Mouse (Mus musculus) kidney, embryonic 15.5 days (tissue): ENCODE measurements at regions not wholly inside any gene's neighbourhood (a gene's known extent, or its start where the extent isn't known, plus 50 kb on each side); places are given as distances from the start of the nearest gene placed in this dataset.
"Not testable (repeated sequence)": the region's sequence is repeated elsewhere in the genome, so short reads cannot be mapped to it uniquely, and the experiment has no call there.

ENCODE experiments used
- ATAC-seq: fragments of 200-750 bp; cut with Nextera tagmentation; replicated peaks from 2 replicates; pipeline ENCODE4 v1.8.0; 2017; ENCODE audit warnings: moderate TSS enrichment; ENCODE audit not compliant: low FRiP score
- H3K27ac ChIP-seq: fragments of 300-500 bp; sonication (generic); 2 replicates; pipeline ENCODE4 v1.5.1; 2015; ENCODE audit warnings: mild to moderate bottlenecking, inconsistent platforms
- H3K27me3 ChIP-seq: fragments of 300-500 bp; sonication (generic); 2 replicates; pipeline ENCODE4 v1.6.1; 2015; ENCODE audit warnings: inconsistent platforms
- H3K36me3 ChIP-seq: fragments of 300-500 bp; sonication (generic); 2 replicates; pipeline ENCODE4 v1.6.1; 2015; ENCODE audit warnings: inconsistent platforms
- H3K4me1 ChIP-seq: fragments of 300-500 bp; sonication (generic); 2 replicates; pipeline ENCODE4 v1.6.1; 2015; ENCODE audit warnings: inconsistent platforms
- H3K4me2 ChIP-seq: fragments of 300-500 bp; sonication (generic); 2 replicates; pipeline ENCODE4 v1.6.1; 2015; ENCODE audit warnings: moderate library complexity, mild to moderate bottlenecking, inconsistent platforms
- H3K4me3 ChIP-seq: fragments of 300-500 bp; sonication (generic); replicated peaks from 2 replicates; pipeline ENCODE4 v1.5.1; 2015; ENCODE audit warnings: mild to moderate bottlenecking, inconsistent platforms
- H3K9ac ChIP-seq: fragments of 300-500 bp; sonication (generic); 2 replicates; pipeline ENCODE4 v1.6.1; 2015; ENCODE audit warnings: mild to moderate bottlenecking, inconsistent platforms
- H3K9me3 ChIP-seq: fragments of 300-500 bp; sonication (generic); replicated peaks from 2 replicates; pipeline ENCODE4 v1.6.1; 2016; ENCODE audit warnings: inconsistent platforms
- WGBS: fragments of 180-500 bp; shearing (Covaris S2); methylation state at CpG from one replicate; pipeline ENCODE4 v1.1.7; 2015; ENCODE audit warnings: mixed read lengths; 5-methylcytosine and 5-hydroxymethylcytosine counted together

DNA sequence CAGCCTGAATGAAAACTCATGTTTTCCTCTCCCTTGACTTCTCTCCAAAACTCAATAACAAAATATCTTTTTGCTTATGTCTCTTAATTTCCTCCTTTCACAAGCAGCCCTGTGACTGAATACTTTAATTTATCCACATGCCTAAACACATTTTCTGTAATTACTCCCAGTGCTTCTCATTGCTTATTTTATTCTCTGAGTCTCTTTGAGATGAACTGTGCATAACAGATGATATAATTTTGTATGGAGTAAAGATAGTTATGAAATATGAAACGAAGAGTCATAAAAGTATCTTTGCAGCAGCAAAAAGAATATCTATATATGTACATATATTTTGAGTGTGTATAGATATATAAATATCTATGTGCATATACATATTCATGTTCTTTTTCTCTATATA is 187.5 kb upstream of the Tac1 start:
- no peak for ATAC-seq
- no peaks in the 10 kb centered on the region for H3K27me3 ChIP-seq
- no peaks in the 10 kb centered on the region for H3K36me3 ChIP-seq
- H3K9ac ChIP-seq, result no peak overlapping the region
- 81% methylated on average over 1 of the region's 1 CpGs for WGBS
- H3K4me1 ChIP-seq, result no peaks in the 10 kb centered on the region
- H3K27ac ChIP-seq, result no peak overlapping the region
- no peaks in the 10 kb centered on the region for H3K9me3 ChIP-seq
- H3K4me2 ChIP-seq, result no peak overlapping the region
- H3K4me3 ChIP-seq, result no peak overlapping the region

DNA sequence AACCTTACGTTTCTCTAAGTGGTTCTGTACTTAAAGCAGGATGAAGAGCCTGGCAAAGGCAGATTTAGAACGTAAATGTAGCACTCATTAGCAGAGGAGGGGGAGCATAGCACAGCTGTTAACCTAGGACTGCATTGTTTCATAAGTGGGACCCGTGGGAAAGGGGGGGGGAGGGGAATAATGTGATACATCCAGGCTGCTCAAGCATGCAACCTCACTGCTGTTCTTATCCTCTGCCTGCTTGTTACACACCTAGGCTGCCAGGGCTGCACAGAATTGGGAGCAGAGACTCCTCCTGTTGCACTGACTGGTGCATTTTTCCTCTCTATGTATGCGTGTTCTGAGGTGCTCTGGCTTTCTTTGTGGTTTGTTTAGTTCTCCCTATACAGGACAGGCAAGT is 180.1 kb upstream of the Tac1 start:
- Histone ChIP-seq H3K36me3 (no peaks in the 10 kb centered on the region), H3K27me3 (no peaks in the 10 kb centered on the region), H3K4me1 (no peaks in the 10 kb centered on the region), H3K9ac (no peak overlapping the region), H3K27ac (no peak overlapping the region), H3K4me2 (no peak overlapping the region), H3K9me3 (no peaks in the 10 kb centered on the region), H3K4me3 (no peak overlapping the region)
- no peak for ATAC-seq
- 41% methylated on average over 4 of the region's 4 CpGs for WGBS

DNA sequence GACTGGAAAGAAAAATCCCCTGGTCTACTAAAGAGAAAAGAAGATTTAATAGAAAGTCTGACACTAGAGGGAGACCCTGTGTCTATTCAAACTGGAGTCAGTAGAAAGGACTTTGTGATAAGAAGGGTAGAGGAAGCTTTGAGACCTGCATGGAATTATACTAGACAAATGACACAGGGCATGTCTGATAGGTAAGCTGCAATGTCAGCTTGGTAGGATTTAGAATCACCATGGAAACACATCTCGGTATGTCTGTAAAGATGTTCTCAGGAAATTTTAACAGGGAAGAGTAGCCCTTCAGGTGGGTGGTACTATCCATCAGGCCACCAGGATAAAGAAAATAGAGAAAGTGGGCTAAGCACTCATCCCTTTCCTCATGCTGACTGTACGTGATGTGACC is 178.8 kb upstream of the Tac1 start:
- Histone ChIP-seq H3K4me2 (no peak overlapping the region), H3K36me3 (no peaks in the 10 kb centered on the region), H3K4me1 (no peaks in the 10 kb centered on the region), H3K4me3 (no peak overlapping the region), H3K27ac (no peak overlapping the region), H3K27me3 (no peaks in the 10 kb centered on the region), H3K9ac (no peak overlapping the region), H3K9me3 (no peaks in the 10 kb centered on the region)
- no peak for ATAC-seq
- WGBS, result 88% methylated on average over 2 of the region's 2 CpGs

DNA sequence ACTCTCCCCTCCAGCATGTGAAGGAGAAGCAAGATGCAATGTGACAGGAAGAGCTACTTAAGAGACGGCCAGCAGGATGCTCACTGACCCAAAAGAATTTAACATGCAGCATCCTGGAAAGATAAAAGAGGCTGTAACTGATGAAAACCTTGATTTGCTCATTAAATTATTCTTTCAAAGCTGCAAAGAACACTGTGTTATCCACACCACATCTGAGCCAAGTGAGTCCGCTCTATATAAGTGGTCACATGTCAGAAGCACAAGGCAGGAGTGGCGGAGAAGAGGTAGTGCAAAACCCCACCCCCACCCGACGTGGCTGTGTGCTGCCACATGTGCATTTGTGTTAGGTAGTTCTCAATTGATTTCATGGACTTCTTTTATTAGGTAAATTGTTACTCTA is 176.0 kb upstream of the Tac1 start:
- Histone ChIP-seq H3K4me3 (no peak overlapping the region), H3K27ac (no peak overlapping the region), H3K4me2 (no peak overlapping the region), H3K27me3 (no peaks in the 10 kb centered on the region), H3K9ac (no peak overlapping the region), H3K36me3 (no peaks in the 10 kb centered on the region), H3K9me3 (no peaks in the 10 kb centered on the region), H3K4me1 (no peaks in the 10 kb centered on the region)
- 77% methylated on average over 5 of the region's 5 CpGs for WGBS
- ATAC-seq, result no peak

DNA sequence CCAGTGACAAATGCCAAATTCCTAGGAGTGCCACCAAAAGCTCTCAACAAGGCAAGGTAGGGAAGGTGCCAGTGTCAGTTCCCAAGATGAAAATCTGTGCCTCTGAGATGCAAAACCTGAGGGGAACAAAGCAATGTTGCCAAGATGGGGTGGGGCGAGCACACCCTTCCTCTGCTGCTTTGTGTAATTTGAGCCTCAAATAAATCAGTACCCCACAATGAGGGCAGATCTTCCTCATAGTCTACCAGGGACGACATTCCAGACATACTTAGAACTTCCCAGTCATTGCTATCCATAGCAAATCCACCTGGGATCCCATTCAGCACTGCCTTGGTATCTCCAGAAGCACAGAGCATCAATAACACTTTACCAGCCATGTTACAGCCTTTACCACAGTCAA is 129.9 kb upstream of the Tac1 start:
- H3K9me3 ChIP-seq, result no peaks in the 10 kb centered on the region
- no peak overlapping the region for H3K27ac ChIP-seq
- H3K27me3 ChIP-seq, result no peaks in the 10 kb centered on the region
- H3K4me3 ChIP-seq, result no peak overlapping the region
- ATAC-seq, result no peak
- H3K4me1 ChIP-seq, result no peaks in the 10 kb centered on the region
- H3K4me2 ChIP-seq, result no peak overlapping the region
- 28% methylated on average over 2 of the region's 2 CpGs for WGBS
- no peak overlapping the region for H3K9ac ChIP-seq
- no peaks in the 10 kb centered on the region for H3K36me3 ChIP-seq

DNA sequence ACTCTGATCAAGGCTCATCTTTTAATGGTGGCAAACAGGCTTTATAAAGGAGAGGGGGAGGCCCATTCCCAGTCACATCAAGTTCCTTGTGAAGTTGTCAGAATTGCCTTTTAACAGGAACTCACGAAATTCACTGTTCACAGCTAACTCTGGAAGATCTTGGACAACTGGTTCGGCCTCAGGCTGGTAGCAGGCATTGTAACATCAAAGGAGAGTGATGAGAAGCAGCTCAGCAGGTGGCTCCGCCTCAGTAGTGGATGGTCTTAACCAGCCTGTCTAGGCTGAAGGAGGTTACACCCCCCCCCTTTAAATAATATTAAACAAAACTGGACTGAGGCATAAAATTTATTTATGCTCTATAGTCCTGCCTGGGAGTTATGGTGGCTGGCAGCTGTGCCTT is 113.0 kb upstream of the Tac1 start:
- Histone ChIP-seq H3K4me2 (no peak overlapping the region), H3K9ac (no peak overlapping the region), H3K27me3 (no peaks in the 10 kb centered on the region), H3K36me3 (no peaks in the 10 kb centered on the region), H3K4me1 (no peaks in the 10 kb centered on the region), H3K9me3 (no peaks in the 10 kb centered on the region), H3K4me3 (no peak overlapping the region), H3K27ac (no peak overlapping the region)
- WGBS, result 47% methylated on average over 3 of the region's 3 CpGs
- ATAC-seq, result no peak

DNA sequence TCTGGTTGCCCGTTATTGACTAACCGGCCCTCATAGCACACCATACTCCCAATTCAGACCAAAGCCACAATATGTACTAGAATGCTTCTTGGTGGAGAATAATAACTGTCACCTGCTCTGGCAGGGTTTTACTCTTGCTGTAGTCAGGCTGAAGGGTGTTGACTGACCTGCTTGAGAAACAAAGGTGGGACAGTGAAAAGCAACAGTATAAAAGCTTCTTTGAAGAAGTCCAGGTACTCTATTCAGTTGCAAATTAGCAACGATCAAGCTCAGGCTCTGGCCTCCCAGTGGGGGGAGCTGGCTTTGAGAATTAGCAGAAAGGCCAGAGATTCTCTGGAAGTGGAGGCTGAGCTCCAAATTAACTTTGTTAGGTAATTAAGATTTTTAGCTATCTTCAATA is 112.4 kb upstream of the Tac1 start:
- not testable (repeated sequence) for ATAC-seq

DNA sequence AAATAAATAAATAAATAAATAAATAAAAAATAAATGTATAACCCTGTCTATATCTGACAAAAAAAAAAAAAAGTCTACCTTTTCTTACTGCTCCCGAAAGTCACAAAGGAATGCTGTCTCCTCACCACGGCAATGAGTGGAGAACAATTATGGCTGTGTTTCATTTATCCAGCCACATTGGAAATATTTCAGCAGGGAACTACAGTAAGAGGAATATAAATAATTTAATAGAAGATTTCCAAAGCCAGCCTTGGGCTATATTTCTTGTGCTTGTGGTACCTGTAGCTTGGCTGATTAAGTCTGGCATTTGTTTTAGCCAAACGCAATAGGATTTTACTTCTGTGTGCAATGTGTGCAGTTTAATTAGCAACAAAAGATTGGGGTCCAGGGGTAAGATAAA is 98.8 kb upstream of the Tac1 start:
- no peak for ATAC-seq
- H3K9me3 ChIP-seq, result no peaks in the 10 kb centered on the region
- H3K27ac ChIP-seq, result no peak overlapping the region
- no peaks in the 10 kb centered on the region for H3K4me1 ChIP-seq
- no peak overlapping the region for H3K4me3 ChIP-seq
- no peaks in the 10 kb centered on the region for H3K27me3 ChIP-seq
- no peak overlapping the region for H3K4me2 ChIP-seq
- no peaks in the 10 kb centered on the region for H3K36me3 ChIP-seq
- 85% methylated on average over 3 of the region's 3 CpGs for WGBS
- no peak overlapping the region for H3K9ac ChIP-seq

More for the DNA sequence above, 112.4 kb upstream of the Tac1 start:
- not testable (repeated sequence) for H3K9ac ChIP-seq, H3K36me3 ChIP-seq, H3K27ac ChIP-seq, H3K9me3 ChIP-seq, H3K27me3 ChIP-seq, H3K4me1 ChIP-seq, H3K4me3 ChIP-seq, H3K4me2 ChIP-seq
- WGBS, result 59% methylated on average over 3 of the region's 3 CpGs

DNA sequence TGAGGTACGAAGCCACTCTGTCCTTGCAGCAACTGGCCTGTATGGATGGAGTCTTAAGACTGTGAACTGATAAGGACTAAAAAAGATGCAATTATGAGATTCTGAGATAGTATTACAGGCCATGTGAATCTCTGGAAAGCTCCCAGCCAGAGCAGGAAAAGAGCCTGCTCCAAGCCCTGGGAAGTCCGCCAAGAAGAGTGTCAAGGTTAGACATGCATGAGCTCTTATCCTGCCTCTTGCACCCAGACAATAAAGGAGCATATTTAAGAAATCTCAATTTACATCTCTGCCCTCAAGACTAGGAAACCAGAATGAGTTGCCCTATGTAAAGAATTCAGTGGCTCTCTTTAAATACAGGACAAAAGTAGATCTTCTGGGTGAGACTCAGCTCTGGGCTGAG is 90.8 kb upstream of the Tac1 start:
- no peaks in the 10 kb centered on the region for H3K9me3 ChIP-seq

DNA sequence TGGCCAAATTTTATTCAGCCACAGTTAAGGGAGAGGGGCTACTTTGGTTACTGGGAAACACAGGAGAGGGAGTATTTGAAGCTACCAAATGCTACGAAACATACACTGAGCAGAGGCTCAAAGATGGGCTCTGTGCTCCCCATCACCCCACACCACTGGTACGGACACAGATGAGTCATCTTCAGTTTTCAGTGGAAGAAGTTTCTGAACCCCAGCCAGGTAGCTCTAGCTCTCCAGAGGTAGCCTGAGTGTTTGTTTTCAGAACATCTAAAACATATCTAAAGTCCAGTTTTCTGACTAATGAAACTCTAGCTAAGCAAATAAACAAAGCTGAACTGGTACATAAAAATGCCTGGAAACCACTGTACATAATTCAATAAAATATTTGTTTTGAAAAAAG is 90.3 kb upstream of the Tac1 start:
- no peaks in the 10 kb centered on the region for H3K36me3 ChIP-seq
- H3K9me3 ChIP-seq, result no peaks in the 10 kb centered on the region
- H3K4me3 ChIP-seq, result no peak overlapping the region
- no peaks in the 10 kb centered on the region for H3K27me3 ChIP-seq
- no peaks in the 10 kb centered on the region for H3K4me1 ChIP-seq
- H3K9ac ChIP-seq, result no peak overlapping the region
- ATAC-seq, result no peak
- WGBS, result 82% methylated on average over 2 of the region's 2 CpGs
- no peak overlapping the region for H3K27ac ChIP-seq
- no peak overlapping the region for H3K4me2 ChIP-seq

More for the DNA sequence above, 90.8 kb upstream of the Tac1 start:
- Histone ChIP-seq H3K9ac (no peak overlapping the region), H3K36me3 (no peaks in the 10 kb centered on the region), H3K27me3 (no peaks in the 10 kb centered on the region), H3K4me2 (no peak overlapping the region), H3K4me1 (no peaks in the 10 kb centered on the region), H3K4me3 (no peak overlapping the region), H3K27ac (no peak overlapping the region)
- no peak for ATAC-seq
- 70% methylated on average over 2 of the region's 2 CpGs for WGBS

DNA sequence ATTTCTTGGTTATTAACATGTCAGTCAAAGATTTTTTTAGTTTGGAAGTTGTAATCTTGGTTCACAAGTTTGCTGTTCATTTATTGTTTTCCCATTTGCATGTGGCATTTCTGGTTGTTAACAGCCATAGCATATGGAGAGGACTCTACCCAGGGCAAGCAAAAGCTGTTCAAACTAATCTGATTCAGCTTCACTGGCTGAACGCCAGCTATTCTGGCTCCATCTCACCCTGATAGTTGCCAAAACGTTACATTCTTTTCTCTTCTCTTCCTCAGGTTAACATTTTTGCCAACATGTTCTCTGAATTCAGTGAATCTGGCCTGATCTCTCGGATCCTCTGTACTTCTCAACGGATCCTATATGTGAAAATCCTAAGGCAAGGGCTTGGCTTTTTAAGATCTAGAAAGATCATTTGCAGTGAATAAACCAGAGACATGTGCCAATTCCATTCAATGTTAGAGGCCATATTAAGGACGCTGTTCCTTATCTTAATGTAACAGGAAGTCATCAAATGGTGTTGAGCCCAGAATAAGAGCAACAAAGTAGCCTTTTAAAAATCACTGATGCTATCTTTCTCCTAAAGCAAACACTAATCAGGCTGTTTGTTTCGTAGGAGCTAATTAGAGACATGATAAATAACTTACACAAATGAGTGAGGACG is 82.2 kb upstream of the Tac1 start:
- no peak for ATAC-seq
- H3K27ac ChIP-seq, result no peak overlapping the region
- H3K36me3 ChIP-seq, result no peaks in the 10 kb centered on the region
- H3K27me3 ChIP-seq, result no peaks in the 10 kb centered on the region
- 48% methylated on average over 7 of the region's 7 CpGs for WGBS
- H3K9me3 ChIP-seq, result no peaks in the 10 kb centered on the region
- no peak overlapping the region for H3K4me3 ChIP-seq
- H3K4me2 ChIP-seq, result no peak overlapping the region
- no peak overlapping the region for H3K9ac ChIP-seq
- no peaks in the 10 kb centered on the region for H3K4me1 ChIP-seq

DNA sequence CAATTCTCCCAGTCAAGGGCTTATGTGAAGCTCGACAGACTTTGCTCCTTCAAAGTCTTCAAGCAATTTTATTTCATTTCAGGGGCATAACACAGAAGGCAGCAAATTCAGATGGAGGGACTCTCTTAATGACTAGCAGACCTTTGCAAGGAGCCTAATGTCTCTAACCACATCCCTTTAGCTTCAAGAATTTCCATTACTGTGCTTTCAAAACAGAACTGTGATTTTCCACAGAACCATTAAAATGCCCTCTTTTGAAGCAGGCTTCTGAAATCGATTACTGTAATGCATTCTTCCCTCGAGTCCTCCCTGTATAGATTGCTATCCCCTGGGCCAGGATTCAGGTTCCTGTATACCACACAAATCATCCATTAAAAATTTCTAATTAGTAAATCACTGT is 80.9 kb upstream of the Tac1 start:
- Histone ChIP-seq H3K36me3 (no peaks in the 10 kb centered on the region), H3K9me3 (no peaks in the 10 kb centered on the region), H3K27me3 (no peaks in the 10 kb centered on the region), H3K9ac (no peak overlapping the region), H3K4me3 (no peak overlapping the region), H3K27ac (no peak overlapping the region), H3K4me1 (no peaks in the 10 kb centered on the region), H3K4me2 (no peak overlapping the region)
- ATAC-seq, result no peak
- 65% methylated on average over 3 of the region's 3 CpGs for WGBS

DNA sequence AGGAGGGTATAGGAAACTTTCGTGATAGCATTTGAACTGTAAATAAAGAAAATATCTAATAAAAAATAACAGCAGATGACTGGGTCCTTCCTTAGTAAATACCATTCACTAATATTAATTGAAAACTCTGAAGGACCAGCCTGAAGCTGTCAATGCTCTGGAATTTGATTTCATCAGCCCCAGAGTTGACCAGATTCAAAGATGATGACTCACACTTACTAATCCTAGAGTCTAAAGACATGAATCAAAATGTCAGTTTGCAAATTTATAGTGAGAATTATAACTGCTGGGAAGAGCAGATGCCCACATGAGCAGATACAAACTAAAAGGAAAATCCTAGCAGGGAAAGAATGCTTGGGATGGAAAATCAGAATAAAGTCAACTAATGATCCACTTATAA is 77.8 kb upstream of the Tac1 start:
- no peak for ATAC-seq
- no peak overlapping the region for H3K27ac ChIP-seq
- H3K4me3 ChIP-seq, result no peak overlapping the region
- H3K9ac ChIP-seq, result no peak overlapping the region
- no peaks in the 10 kb centered on the region for H3K36me3 ChIP-seq
- H3K9me3 ChIP-seq, result no peaks in the 10 kb centered on the region
- H3K4me1 ChIP-seq, result no peaks in the 10 kb centered on the region
- no peaks in the 10 kb centered on the region for H3K27me3 ChIP-seq
- WGBS, result 88% methylated on average over 1 of the region's 1 CpGs
- no peak overlapping the region for H3K4me2 ChIP-seq
